Mouse (Mus musculus): ENCODE results near the gene Dnal1. TPM values are rescaled to one million over a fixed set of nuclear protein-coding genes. Genes with fewer than 3 reads are reported as not detected.

Gene Dnal1
- polyA plus RNA-seq, 1 experiment, result not detected

GRCm38 (mm10) chr12:84176886-84177765, 63.0 kb downstream of the Dnal1 start:
- WGBS, result 57% methylated on average over 6 of the region's 6 CpGs

GRCm38 (mm10) chr12:84178052-84178451, 63.9 kb downstream of the Dnal1 start:
- H3K4me1 ChIP-seq (ENCODE audit: control insufficient read depth, insufficient read depth, low read length), result peaks cover 64% of the 10 kb centered on the region
- WGBS, result 81% methylated on average over 1 of the region's 1 CpGs
- no peak overlapping the region for H3K4me3 ChIP-seq (ENCODE audit: insufficient read depth, low read depth, low read length)
- no peak overlapping the region for H3K27ac ChIP-seq (ENCODE audit: insufficient read depth, low read depth, low read length)
- no peak for TF ChIP-seq CTCF (IDR thresholded peaks at IDR 0.05; ENCODE audit: insufficient read depth, low read depth, low read length)
- no peak for TF ChIP-seq POLR2A (IDR thresholded peaks at IDR 0.05; ENCODE audit: insufficient read depth, low read depth, low read length)

More at GRCm38 (mm10) chr12:84176886-84177765, 63.0 kb downstream of the Dnal1 start:
- Histone ChIP-seq H3K27ac (ENCODE audit: insufficient read depth, low read depth, low read length) (no peak overlapping the region), H3K4me1 (ENCODE audit: control insufficient read depth, insufficient read depth, low read length) (peaks cover 64% of the 10 kb centered on the region), H3K4me3 (ENCODE audit: insufficient read depth, low read depth, low read length) (no peak overlapping the region)
- TF ChIP-seq POLR2A (IDR thresholded peaks at IDR 0.05; ENCODE audit: insufficient read depth, low read depth, low read length), result no peak
- no peak for TF ChIP-seq CTCF (IDR thresholded peaks at IDR 0.05; ENCODE audit: insufficient read depth, low read depth, low read length)

GRCm38 (mm10) chr12:84178652-84179445, 64.7 kb downstream of the Dnal1 start:
- Histone ChIP-seq H3K4me3 (ENCODE audit: insufficient read depth, low read depth, low read length) (no peak overlapping the region), H3K27ac (ENCODE audit: insufficient read depth, low read depth, low read length) (no peak overlapping the region), H3K4me1 (ENCODE audit: control insufficient read depth, insufficient read depth, low read length) (peaks cover 60% of the 10 kb centered on the region)
- TF ChIP-seq POLR2A (IDR thresholded peaks at IDR 0.05; ENCODE audit: insufficient read depth, low read depth, low read length) (no peak), CTCF (IDR thresholded peaks at IDR 0.05; ENCODE audit: insufficient read depth, low read depth, low read length) (no peak)
- whole genome bisulfite sequencing, result 78% methylated on average over 10 of the region's 10 CpGs

GRCm38 (mm10) chr12:84180090-84180489, 65.9 kb downstream of the Dnal1 start:
- WGBS, result 46% methylated on average over 3 of the region's 3 CpGs
- H3K4me1 ChIP-seq (ENCODE audit: control insufficient read depth, insufficient read depth, low read length), result peaks cover 54% of the 10 kb centered on the region
- no peak overlapping the region for H3K27ac ChIP-seq (ENCODE audit: insufficient read depth, low read depth, low read length)
- no peak for TF ChIP-seq CTCF (IDR thresholded peaks at IDR 0.05; ENCODE audit: insufficient read depth, low read depth, low read length)
- TF ChIP-seq POLR2A (IDR thresholded peaks at IDR 0.05; ENCODE audit: insufficient read depth, low read depth, low read length), result no peak
- H3K4me3 ChIP-seq (ENCODE audit: insufficient read depth, low read depth, low read length), result no peak overlapping the region

GRCm38 (mm10) chr12:84180701-84181435, 66.7 kb downstream of the Dnal1 start:
- 37% methylated on average over 8 of the region's 8 CpGs for WGBS
- no peak for TF ChIP-seq CTCF (IDR thresholded peaks at IDR 0.05; ENCODE audit: insufficient read depth, low read depth, low read length)
- no peak for TF ChIP-seq POLR2A (IDR thresholded peaks at IDR 0.05; ENCODE audit: insufficient read depth, low read depth, low read length)

GRCm38 (mm10) chr12:84181999-84182398, 67.8 kb downstream of the Dnal1 start:
- H3K27ac ChIP-seq (ENCODE audit: insufficient read depth, low read depth, low read length), result no peak overlapping the region
- TF ChIP-seq POLR2A (IDR thresholded peaks at IDR 0.05; ENCODE audit: insufficient read depth, low read depth, low read length) (no peak), CTCF (IDR thresholded peaks at IDR 0.05; ENCODE audit: insufficient read depth, low read depth, low read length) (no peak)

More at GRCm38 (mm10) chr12:84180701-84181435, 66.7 kb downstream of the Dnal1 start:
- Histone ChIP-seq H3K27ac (ENCODE audit: insufficient read depth, low read depth, low read length) (no peak overlapping the region), H3K4me3 (ENCODE audit: insufficient read depth, low read depth, low read length) (no peak overlapping the region), H3K4me1 (ENCODE audit: control insufficient read depth, insufficient read depth, low read length) (peaks cover 50% of the 10 kb centered on the region)

GRCm38 (mm10) chr12:84184979-84185378, 70.8 kb downstream of the Dnal1 start:
- Histone ChIP-seq H3K4me3 (ENCODE audit: insufficient read depth, low read depth, low read length) (no peak overlapping the region), H3K27ac (ENCODE audit: insufficient read depth, low read depth, low read length) (no peak overlapping the region), H3K4me1 (ENCODE audit: control insufficient read depth, insufficient read depth, low read length) (peaks cover 54% of the 10 kb centered on the region)
- whole genome bisulfite sequencing, result 57% methylated on average over 5 of the region's 5 CpGs
- TF ChIP-seq POLR2A (IDR thresholded peaks at IDR 0.05; ENCODE audit: insufficient read depth, low read depth, low read length), result no peak
- TF ChIP-seq CTCF (IDR thresholded peaks at IDR 0.05; ENCODE audit: insufficient read depth, low read depth, low read length), result no peak

More at GRCm38 (mm10) chr12:84181999-84182398, 67.8 kb downstream of the Dnal1 start:
- Histone ChIP-seq H3K4me3 (ENCODE audit: insufficient read depth, low read depth, low read length) (no peak overlapping the region), H3K4me1 (ENCODE audit: control insufficient read depth, insufficient read depth, low read length) (peaks cover 46% of the 10 kb centered on the region)
- WGBS, result 50% methylated on average over 6 of the region's 6 CpGs

GRCm38 (mm10) chr12:84185547-84185946, 71.4 kb downstream of the Dnal1 start:
- Histone ChIP-seq H3K4me3 (ENCODE audit: insufficient read depth, low read depth, low read length) (no peak overlapping the region), H3K4me1 (ENCODE audit: control insufficient read depth, insufficient read depth, low read length) (peaks cover 55% of the 10 kb centered on the region), H3K27ac (ENCODE audit: insufficient read depth, low read depth, low read length) (no peak overlapping the region)
- 73% methylated on average over 6 of the region's 6 CpGs for WGBS
- no peak for TF ChIP-seq POLR2A (IDR thresholded peaks at IDR 0.05; ENCODE audit: insufficient read depth, low read depth, low read length)
- TF ChIP-seq CTCF (IDR thresholded peaks at IDR 0.05; ENCODE audit: insufficient read depth, low read depth, low read length), result no peak
